Mouse (Mus musculus): ENCODE data around the gene Otulin.

The Otulin gene

DNA sequence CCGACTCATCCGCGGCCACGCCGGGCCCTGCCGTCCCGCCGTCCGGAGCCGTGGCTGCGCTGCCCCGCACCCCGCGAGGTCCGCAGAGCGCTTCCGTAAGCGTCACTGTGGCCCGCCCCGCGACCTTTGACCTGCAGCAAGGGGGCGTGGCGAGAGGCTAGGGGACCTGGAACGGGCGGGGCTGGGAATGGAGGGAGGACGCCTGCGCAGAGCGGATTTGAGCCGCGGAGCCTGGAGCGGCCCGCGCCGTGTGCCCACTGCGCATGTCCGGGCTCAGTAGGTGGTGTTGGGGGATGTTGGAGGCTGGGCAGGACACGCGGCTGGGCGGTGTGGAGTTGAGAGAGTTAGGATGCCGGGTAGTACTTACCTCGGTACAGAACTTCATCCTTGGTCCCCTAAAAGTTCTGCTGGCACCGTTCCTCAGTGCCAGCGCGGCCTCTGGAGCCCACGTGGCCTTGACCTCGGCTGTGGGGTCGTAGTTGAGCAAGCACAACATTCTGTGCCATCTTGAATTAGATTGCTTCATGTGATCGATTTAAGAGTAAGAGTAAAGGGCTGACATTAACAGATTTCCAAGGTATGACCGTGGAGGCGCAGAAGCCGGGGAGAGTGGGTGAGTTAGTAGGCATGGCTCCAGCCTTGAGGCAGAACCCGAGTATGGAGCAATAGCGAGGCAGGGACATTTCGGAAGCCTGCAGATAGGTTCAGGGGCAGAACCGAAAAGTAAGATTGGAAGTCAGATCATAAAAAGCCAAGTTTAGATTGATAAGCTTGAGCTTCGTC, at the start of gene Otulin:
Gene Otulin (minus strand): TSS at position 93 of the 783 bp plus-strand sequence.
- DNase-seq (ENCODE audit: low read depth, low spot score) = peak; percentile 98

DNA sequence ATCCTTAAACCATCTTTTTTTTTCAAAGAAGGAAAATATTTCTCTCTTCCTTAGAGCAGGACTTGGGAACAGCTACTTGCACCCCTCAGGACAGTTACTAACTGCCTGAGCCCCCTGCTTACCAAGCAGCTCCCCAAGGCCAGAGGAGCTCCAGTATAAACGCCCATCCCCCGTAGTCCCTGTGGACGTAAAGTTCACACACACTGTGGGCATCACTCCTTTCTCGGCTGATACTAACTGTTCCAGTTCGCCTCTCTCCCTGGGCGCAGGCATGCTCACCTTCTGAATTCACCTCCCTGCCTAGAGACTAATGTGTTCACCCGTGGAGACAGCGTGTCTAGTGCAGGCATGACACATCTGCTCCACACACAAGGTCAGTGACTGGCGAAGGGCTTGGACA, 48.0 kb upstream of the Otulin start:
- no peak for DNase-seq (ENCODE audit: low read depth, low spot score)

- DNase-seq (ENCODE audit: low read depth, low spot score) = no peak
Measured at GRCm38 (mm10) chr15:27677801-27678200, 47.3 kb upstream of the Otulin start.

DNA sequence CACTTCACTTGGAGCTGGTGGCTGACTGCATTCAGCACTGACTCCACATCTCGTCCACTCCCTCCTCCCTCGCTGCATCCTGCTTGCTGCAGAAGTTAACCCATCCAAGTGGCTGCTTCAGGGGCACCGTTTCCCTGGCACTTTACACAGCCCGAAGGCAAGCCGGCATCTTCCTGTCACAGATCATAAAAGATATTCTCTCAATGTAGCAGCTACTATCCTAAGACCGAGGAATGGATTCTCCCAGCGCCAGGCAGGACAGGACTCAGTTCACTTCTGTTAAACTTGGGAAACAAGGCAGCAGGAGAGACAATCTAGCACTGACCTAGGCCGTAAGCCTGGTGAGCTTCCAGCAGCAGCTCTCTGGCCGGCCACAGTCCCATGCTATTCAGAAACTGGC, 45.7 kb upstream of the Otulin start:
- DNase-seq (ENCODE audit: low read depth, low spot score) = no peak

- DNase-seq (ENCODE audit: low read depth, low spot score) = peak; percentile 12
Measured at GRCm38 (mm10) chr15:27675122-27675521, 44.6 kb upstream of the Otulin start.

DNA sequence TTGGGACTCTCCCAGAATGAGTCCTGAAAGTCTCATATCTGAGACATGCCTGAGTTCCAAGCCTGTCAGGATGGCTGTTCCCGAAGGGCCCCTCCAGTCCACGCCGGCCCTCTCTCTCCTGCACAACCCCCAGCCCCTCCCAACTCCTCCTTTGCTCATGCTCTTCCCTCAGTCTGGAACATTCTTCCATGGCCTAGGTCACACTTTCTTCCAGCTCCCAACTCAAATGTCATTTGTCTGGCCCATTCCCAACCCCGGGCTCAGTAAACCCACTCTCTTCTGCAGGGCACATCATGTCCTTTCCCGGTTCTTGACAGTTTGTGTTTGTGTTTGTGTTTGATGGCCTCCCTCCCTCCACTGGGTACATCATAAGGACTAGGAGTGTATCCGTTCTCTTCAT, 43.5 kb upstream of the Otulin start:
- DNase-seq (ENCODE audit: low read depth, low spot score) = no peak

GRCm38 (mm10) chr15:27673151-27673550, 42.7 kb upstream of the Otulin start:
- DNase-seq (ENCODE audit: low read depth, low spot score) = no peak

GRCm38 (mm10) chr15:27672259-27672658, 41.8 kb upstream of the Otulin start:
- DNase-seq (ENCODE audit: low read depth, low spot score) = no peak

DNA sequence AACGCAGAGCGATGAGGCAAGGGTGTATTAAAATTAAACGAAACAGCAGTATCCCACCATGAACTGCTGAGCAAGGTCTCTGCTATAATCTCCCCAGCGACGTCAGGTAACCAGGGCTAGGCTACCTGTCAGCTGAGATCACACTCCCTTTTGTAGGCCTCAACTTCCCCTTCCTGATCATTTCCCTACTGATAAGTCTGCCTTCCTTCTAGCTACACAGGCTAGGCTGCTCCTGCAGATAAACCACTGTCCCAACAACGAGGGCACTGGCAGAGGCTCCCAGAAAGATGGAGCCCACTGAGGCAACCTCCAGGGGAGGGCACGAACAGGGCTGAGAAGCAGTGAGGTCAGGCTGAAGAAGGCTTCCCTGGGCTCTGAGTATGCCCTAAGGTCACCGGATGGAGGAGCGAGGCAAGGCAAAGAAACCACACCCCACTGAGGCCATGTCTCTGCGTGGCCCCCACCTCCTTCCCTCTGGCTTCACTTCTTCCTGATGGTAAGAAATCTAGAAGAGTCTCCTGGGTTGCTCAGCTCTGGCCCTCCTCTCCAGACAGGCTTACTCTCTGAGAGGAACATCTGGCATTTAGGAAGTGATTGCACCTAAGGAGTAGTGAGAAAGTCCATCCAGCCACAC, 41.2 kb upstream of the Otulin start:
- DNase-seq (ENCODE audit: low read depth, low spot score) = no peak

- no peak for DNase-seq (ENCODE audit: low read depth, low spot score)
Measured at GRCm38 (mm10) chr15:27670708-27671107, 40.2 kb upstream of the Otulin start.

DNA sequence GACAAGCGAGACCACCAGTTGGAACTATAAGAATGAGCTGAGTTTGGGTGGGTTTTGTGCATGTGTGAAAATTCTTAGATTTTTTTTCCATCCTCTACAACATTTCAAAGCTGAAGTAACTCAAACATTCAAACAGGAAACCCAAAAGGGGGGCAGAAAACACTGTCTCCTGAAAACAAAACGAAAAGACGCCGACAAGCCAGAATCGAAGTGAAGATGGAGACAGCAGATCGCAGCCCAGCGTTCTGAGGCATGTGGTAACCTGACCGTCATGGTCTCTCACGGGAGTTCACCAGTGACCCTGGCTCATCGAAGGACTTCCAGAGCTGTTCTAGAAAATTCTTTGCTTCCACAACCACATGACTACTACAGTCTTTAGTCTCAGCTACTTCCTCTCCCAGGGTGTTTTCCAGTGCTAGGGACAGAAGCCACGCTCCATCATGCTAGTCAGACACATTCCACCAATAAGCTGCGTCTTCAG, 39.5 kb upstream of the Otulin start:
- no peak for DNase-seq (ENCODE audit: low read depth, low spot score)

DNA sequence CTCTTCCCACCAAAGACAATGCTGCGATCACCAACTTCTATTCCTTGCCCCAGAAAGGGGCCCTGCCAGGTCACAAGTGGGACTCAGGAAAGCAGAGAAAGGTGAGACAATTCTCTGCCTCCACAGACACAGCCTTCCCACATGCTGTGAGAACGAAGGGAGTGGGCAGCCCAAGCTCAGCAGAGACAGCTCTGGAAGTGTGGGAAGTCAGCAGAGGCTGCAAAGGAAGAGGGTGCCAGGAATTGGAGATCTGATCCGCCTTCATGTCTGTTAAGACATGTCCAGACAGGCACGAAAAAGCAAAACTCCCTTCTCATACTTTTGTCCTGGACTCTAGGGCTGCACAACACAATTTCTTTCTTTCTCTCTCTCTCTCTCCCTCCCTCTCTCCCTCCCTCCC, 38.8 kb upstream of the Otulin start:
- DNase-seq (ENCODE audit: low read depth, low spot score) = no peak

GRCm38 (mm10) chr15:27668557-27668956, 38.1 kb upstream of the Otulin start:
- no peak for DNase-seq (ENCODE audit: low read depth, low spot score)

- DNase-seq (ENCODE audit: low read depth, low spot score) = no peak
Measured at GRCm38 (mm10) chr15:27668001-27668461, 37.5 kb upstream of the Otulin start.

DNA sequence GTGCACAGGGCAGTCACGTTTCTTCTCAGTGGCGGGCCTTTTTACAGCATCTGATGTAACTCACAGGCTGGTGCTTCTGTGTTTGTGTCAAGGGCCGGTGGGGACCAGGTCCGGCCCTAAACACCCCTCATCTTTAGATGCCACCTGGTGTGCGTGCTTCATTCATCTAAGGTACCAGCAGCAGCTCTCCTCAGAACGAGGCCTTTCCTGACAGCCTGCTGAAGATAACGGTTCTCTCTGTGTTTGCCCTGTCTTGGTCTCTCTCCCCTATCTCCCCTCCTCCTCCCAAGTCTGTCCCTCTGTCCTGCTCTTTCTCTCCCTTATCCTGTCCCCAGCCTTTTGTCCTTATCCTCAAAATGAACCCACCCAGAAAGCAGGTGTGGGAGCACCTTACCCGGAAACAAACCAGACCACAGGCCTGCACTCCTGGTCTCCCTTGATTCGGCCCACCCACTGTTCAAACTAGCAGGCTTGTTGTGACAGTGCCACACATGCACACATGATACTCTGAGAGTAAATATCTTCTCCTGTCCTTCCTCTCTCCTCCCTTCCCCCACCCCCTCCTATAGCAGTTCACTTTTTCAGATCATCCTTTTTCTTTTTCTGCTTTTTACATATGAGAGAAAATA, 36.5 kb upstream of the Otulin start:
- no peak for DNase-seq (ENCODE audit: low read depth, low spot score)

- DNase-seq (ENCODE audit: low read depth, low spot score) = no peak
Measured at GRCm38 (mm10) chr15:27665392-27665911, 35.0 kb upstream of the Otulin start.

- no peak for DNase-seq (ENCODE audit: low read depth, low spot score)
Measured at GRCm38 (mm10) chr15:27664126-27664525, 33.6 kb upstream of the Otulin start.

- no peak for DNase-seq (ENCODE audit: low read depth, low spot score)
Measured at GRCm38 (mm10) chr15:27662699-27663098, 32.2 kb upstream of the Otulin start.

DNA sequence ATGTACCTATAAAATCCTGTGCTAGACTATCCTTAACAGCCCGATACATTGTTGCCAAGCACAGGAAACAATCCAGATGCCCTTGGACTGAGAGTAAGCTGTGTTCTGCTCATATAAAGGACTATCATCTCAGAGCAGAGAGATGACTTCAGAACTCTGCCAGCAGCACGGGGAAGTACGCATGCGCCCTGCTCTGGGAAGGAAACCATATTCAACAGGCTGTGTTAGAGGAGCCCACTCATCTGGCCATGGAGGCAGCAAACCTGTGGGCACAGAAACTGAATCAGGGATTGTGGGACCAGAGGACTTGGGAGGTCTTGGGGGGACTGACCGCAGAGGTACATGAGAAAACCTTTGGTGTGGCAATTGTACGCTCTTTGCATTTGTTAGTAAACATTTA, 31.2 kb upstream of the Otulin start:
- no peak for DNase-seq (ENCODE audit: low read depth, low spot score)

DNA sequence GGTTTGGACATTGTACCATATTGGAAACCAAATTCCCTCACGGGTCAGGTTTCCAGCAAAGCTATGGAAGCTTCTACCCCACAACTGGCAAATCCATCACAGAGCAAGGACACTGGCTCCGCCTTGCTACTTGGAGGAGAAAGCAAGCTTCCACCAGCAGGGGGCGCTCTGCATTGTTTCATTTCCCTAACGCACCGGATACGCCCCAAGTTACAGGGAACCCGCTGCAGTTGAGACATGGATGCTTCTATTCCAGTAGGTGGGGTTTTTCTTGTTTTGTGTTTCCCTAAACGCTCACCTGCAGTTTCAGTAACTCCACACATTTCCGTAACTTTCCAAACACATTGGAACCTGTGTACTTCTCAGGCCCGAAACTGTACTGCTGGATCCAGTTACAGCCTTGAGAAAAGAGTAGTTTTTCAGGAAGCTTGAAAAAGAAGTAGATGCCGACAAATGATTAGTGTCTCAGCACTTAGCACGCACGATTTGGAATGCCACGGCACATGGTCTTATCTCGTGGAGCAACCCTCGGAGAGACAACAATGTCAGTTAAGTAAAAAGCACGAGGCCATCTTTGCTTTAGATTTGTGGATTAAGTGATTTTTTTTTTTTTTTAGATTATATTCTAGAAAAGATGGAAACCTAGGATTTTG, 29.2 kb upstream of the Otulin start:
- peak; percentile 79 for DNase-seq (ENCODE audit: low read depth, low spot score)

DNA sequence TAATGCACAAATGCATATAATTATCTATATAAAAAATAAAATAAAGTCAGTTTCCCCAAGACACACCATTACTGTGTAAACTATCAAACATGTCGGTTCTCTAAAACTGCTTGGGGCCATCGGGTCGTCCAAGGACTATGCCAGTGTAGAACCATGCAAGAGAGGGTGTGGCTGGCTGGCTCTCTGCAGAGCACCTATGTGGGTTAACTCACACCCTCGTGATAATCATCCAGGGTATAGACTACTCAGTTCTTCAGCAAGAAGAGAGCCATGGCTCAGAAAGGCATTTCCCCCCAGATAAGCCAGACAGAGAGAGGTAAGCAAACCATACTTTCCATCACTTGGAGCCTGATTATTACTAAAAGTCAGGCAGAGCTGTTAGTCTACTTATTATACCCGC, 28.6 kb upstream of the Otulin start:
- DNase-seq (ENCODE audit: low read depth, low spot score) = no peak

GRCm38 (mm10) chr15:27658356-27658755, 27.9 kb upstream of the Otulin start:
- DNase-seq (ENCODE audit: low read depth, low spot score) = no peak
